Mouse (Mus musculus): ENCODE measurements at regions not wholly inside any gene's neighbourhood (a gene's known extent, or its start where the extent isn't known, plus 50 kb on each side); places are given as distances from the start of the nearest gene placed in this dataset.

DNA sequence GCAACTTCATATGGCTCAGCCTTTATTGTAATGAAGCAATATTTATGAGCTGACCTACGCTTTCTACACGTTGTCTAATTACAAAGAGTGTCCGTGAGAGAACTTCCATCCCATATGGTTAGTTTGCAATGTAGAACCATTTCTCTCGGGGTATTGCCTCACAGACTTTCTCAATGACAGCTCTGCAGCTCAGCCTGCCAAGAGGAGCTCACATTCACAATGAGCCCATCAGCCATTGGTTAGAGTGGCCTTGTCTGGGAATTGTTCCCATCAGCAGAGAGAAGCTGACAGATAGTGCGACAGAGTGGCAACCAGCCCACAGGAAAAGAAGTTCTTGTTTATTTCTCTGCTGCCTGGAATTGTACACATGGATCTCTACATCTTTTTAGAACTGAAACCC lies 409.7 kb downstream of the Zfp704 start:
- no peak for ATAC-seq (ENCODE audit: poor library complexity, severe bottlenecking)

DNA sequence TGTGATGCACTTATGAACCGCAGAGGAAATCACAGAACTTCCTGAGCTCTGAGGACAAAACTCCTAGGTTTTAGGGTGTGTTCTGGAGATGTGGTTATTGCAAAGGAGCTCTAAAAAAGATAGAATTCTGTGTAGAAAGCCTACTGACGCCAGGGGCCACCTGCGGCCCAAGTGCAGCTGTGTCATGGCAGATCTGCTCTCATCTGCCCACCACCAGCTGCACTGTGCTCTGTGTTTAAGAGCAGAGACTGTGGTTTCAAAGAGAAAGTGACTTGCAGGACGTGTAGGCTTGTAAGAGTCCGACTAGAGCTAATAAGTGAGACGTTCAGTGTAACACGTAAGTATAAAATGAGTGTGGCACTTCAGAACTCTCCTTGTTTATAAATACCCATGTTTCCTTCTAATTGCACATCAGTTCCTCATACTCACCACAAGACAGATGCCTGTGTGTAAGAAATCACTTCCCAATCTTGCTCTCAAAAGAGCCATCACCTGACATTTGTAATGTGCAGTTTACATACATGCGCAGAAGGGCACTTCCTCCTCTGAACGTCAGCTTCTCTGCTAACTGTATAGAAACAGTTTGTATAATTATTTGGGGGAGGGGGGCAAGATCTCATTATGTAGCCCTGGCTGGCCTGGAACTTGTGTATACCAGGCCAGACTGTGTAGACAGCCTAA lies 411.1 kb downstream of the Zfp704 start:
- ATAC-seq (ENCODE audit: poor library complexity, severe bottlenecking), result peak; percentile 93

DNA sequence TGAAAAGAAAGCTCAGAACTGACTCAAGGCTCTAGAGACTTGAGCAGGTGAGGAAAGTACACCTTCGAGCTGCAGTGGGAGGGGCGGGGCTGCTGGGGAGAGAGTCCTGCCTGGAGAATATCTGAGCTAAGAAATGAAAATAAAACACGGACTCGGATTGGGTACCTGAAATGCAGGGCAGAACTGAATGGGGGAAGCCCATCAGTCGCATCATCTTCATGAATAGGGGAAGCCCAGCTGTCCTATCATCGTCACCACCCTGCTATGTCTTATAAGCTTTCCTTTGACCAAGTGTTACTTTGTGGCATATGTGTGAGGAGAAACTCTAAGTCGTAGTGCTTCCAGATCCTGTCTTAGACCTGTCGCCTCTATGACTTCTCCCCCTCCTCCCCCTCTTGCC lies 414.1 kb downstream of the Zfp704 start:
- no peak for ATAC-seq (ENCODE audit: poor library complexity, severe bottlenecking)

DNA sequence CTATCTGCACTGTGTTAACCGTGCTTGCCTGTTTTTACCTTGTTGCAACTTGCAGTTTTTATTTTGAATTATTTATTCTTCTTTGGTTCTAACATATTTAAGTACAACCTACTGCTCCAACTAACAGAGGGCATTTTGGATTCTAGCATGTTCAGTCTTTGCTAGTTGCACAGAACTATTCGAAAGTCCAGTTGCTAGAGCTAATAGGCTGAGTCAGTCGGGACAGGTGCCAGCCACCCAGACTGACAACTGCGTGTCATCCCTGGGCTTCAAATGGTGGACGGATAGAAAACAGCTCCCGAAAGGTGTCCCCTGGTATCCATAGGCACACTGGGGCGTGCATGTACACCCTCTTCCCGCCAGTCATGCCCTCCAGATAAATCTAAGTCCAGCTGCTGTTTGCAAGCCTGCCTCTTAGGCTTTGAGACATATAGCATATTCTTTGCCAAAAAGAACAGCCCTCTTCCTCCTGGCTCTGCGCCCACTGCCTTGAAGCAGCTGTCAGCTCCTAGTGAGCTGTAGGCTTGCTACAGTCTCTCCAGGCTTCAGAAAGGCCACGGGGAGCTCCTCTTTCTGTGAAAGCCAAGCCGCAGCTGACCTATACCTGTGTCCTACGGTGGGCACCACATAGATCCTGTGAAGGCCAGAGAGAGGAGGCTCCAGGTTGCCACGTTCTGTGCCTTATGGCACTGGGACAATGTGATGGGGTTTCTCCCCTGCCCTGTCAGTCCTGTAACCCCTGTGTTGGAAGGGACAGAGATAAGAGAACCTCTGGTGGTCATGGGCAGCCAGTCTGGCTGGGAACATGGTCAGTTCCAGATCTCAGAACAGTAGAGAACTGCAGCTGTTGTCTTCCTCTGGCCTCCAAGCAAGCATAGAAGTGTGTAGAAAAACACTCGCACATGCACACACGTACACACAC lies 420.3 kb downstream of the Zfp704 start:
- ATAC-seq (ENCODE audit: poor library complexity, severe bottlenecking), result no peak

DNA sequence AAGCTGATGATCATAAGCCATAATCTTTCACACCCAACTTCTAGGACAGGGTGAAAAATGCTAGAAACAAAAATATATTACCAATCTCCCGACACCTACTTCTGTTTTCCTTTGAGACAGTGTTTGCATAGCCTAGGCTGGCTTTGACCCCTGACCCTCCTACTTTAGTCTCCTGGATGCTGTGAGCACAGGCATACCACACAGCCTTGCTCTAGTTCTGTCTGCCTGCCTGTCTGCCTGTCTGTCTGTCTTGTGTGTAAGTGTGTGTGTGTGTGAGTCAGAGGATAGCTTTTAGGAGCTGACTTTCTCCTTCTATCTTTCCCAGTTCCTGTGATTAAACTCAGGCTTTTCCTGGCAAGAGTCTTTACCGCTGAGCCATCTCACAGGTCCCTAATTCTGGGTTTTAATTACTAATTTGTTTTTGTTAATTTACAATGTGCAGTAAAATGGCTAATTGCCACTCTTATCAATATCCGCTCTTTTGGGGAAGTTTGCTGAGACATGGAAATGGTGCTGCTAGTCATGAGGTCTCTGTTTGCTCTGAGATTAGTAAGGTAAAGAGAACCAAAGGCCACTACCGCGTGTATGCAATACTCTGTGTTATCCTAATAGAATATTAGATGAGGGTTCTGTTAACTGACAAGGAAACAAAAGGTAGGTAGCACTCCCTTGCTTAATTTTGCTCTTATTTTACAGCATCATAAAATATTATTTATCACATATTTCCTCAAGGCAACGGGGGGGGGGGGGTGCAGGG lies 423.3 kb downstream of the Zfp704 start:
- no peak for ATAC-seq (ENCODE audit: poor library complexity, severe bottlenecking)

DNA sequence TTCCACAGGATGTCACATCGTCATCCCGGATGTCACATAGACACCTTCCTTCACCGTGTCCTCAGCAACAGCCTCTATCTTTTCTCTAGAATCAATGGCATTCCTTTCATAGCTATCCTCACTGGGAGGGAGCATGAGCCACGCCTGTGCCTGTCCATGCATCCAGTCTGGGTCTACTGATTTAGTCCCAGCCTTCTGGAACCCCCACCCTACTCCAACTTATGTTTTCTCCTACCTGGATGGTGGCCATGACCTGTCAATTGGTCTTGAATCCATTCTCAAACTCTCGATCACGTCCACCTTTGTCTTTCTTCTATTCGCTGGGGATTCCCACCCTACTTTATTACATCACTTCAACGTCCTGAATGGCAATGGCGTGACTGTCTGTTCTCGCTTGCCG lies 428.3 kb downstream of the Zfp704 start:
- no peak for ATAC-seq (ENCODE audit: poor library complexity, severe bottlenecking)

DNA sequence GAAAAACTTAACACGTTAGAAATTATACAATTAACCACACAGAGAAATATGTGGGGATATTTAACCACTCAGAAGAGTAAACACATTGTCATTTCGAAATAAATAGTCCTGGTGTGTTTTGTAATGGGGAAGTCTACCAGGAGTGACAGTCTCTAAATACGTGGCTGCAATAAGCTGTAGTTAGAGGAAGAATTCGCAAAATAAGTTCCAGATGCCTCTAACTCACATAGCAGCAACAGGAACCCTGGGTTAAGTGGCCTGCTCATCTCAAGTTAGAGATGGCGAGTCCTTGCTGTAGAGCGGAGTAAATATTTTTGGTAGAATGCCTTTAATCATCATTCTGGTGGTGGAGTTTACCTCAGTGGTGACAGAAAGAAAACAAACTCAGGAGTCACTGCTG lies 430.2 kb downstream of the Zfp704 start:
- peak; percentile 80 for ATAC-seq (ENCODE audit: poor library complexity, severe bottlenecking)

DNA sequence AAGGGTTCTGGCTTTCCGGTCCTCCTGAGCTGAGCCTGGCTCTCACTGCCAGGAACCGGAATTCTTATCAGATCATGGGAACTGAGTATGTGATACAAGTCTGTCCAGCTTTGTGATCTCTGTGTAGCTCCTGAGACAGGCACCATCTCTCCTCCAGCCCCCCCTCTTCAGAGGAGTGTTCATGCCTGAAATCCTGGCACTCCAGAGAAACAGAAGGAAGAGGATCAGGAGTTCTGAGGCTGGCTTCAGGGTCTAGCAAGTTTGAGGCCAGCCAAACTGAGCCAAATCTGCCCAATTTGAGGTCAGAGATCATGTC lies 435.4 kb downstream of the Zfp704 start:
- no peak for ATAC-seq (ENCODE audit: poor library complexity, severe bottlenecking)

DNA sequence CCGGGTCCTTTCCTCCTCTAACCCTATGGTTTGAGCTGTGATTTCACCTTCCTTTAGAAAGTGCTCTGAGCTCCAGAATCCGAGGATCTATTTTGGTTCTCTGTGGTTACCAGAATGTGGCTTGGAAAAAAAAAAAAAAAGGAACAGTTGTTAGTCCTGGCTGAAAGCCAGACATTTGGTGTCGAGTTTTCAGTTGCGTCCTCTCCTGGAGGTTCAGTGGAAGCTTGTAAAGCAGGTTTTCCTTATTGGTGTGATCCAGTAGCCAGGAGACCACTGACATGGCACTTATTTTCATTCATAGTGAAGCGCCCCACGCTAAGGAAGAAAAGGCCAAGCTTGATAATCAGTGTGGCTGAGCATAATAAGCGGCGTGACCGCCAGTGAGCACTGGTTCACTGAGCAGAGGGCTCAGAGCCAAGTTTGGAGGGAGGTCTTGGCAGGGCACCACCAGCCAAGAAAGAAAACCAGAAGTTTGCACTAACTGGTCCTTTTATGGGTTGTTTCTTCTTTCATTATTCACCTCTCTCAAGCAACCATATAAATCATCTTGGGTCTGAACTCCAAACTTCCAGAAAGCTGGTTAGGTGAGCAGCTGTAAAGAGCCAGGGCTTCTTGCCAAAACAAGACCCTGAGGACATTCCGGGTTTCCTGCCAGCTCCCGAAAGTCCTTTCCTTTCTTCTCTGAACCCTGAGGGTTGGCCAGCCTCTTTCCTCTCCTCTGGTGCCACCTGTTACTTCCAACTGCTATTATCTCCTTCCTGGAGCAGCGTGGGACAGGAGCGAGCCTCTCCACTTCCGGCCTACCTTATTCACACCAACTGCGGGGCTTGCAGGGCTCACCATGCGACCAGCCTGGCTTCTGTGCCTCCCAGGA lies 436.0 kb downstream of the Zfp704 start:
- peak; percentile 27; the same call in 1 of the 2 replicates for ATAC-seq (ENCODE audit: poor library complexity, severe bottlenecking)

DNA sequence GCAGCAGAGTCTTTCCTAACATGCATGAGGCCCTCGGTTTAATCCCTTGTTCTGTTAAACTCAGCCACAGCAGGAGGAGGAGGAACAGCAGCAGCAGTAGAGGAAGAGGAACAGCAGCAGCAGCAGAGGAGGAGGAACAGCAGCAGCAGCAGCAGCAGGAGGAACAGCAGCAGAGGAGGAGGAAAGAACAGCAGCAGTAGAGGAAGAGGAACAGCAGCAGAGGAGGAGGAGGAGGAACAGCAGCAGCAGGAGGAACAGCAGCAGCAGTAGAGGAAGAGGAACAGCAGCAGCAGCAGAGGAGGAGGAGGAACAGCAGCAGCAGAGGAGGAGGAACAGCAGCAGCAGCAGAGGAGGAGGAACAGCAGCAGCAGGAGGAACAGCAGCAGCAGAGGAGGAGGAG lies 437.9 kb downstream of the Zfp704 start:
- ATAC-seq (ENCODE audit: poor library complexity, severe bottlenecking), result peak; percentile 63

DNA sequence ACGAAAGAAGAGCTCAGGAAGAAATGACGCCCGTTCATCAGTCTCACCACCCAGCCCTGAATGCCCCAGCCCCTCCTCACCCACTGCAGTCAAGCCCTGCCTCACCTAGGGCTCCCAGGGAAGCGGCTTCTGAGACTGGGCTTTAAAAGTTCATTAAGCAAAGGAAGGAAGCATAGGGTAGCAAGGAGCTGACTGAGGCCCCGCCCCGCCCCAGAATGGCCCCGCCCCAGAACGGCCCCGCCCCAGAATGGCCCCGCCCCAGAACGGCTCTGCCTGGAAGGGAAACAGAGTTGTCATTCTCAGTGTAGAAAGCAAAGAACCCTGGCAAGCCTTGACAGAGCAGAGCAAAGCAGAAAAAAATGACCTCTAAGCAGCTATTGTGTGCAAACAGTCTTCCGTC lies 440.9 kb downstream of the Zfp704 start:
- no peak for ATAC-seq (ENCODE audit: poor library complexity, severe bottlenecking)

DNA sequence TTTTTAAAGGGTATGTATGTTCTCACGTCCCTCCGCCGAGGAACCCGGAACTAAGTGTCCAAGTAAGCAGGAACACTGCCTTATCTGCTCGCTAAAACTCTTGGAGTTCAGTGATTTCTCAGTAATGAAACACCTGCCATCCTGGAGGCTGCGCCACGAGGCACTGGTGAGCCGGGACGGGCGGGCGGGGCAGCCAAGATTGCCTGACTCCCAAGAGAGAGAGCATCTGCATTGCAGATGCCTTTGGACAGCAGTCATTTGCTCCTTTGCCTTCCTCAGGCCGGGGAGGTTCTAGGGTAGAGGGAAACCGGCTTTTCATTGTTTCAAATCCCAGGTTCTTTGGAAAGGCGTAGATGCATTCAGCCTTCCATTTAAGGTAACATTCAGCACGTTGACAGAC lies 450.8 kb downstream of the Zfp704 start:
- no peak for ATAC-seq (ENCODE audit: poor library complexity, severe bottlenecking)

DNA sequence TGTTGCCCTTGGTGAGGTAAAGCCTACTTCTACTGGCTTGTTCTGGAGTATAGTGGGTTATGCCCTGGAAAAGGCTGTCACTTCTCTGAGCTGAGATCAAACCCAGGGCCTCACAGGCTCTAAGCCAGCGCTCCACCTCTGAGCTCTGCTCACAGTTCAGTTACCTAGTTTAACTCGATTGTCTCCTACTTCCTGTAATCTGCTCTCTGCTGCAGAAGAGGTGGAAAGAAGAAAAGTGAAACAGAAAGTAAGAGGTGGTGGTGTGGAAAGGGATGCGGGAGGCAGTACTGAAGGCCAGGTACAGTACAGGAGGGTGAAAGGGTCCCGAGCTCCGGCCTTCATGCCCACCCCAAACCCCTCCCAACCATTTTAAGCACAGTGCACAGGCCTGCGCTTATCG lies 455.7 kb downstream of the Zfp704 start:
- ATAC-seq (ENCODE audit: poor library complexity, severe bottlenecking), result peak; percentile 90

DNA sequence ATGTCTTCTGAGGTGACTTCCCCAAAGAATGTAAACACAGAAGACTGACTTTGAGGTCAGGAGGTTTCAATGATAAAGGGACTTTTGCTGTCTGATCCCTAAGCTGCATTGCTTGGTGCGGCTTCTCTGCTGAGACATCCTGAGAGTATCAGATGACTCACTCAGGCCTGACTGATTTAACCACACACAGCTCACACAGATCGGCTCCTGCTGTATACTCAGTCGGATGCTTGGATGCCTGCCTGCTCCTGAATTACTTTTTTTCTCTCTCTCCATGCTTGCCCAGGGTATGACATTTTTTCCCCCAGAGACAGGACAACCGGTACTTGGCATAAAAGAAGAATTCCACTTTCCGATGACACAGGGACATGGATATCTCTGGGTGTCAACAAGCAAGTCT lies 456.2 kb downstream of the Zfp704 start:
- 0 out of 2 replicates have a peak, but pooled peaks have one; percentile 20 for ATAC-seq (ENCODE audit: poor library complexity, severe bottlenecking)

DNA sequence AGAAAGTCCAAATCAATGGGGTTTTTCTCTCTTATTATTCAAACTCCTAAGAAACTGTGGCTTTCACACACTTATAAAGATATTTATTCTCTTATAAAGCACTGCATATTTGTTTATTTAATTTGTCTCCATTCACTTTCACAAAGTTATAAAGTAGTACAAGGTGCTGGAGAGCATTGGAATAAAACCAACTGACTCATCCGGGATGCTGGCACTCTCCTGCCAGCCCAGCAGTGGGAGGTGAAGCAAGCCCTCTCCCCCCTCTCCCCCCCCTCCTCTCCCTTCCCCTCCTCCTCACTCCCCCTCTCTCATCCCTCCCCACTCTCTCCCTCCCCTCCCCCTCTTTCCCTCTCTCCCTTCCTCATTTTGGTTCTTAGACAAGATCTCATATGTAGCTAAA lies 457.6 kb downstream of the Zfp704 start:
- ATAC-seq (ENCODE audit: poor library complexity, severe bottlenecking), result no peak

DNA sequence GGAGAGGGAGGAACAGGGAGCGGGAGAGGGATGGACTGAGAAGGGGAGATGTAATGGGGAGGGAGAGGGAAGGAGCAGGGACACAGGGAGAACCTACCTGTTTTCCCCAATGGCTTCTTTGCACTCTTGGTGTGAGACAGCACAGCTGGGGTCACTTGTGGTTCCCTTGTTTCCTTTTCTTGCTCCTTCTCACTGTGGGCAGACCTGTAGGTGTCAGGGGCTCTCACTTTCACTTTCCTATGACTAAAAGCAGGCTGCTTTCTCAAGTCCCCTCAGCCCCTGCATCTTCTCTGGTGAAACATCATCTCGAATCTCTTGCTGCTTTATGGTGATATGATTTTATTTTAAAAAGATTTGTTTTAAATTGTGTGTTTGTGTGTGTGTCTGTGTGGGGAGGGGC lies 458.3 kb downstream of the Zfp704 start:
- peak; percentile 49 for ATAC-seq (ENCODE audit: poor library complexity, severe bottlenecking)

DNA sequence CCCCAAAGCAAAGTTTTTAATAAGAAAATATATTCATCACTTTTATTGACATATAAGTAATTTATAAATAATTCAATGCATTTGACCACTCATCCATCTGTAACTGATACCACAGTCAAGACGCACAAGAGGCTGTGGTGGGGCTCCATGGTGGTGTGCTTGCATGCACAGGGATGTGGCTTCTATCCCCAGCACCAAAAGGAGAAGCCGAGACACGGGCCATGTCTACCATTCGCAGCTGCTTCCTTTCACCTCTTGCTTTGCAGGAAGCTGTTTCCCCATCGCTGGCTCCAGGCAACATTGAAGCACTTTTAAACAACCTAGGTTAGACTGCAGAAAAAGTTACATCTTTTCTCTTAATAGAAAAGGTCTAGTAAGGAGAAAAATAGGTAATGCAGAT lies 461.3 kb downstream of the Zfp704 start:
- ATAC-seq (ENCODE audit: poor library complexity, severe bottlenecking), result peak; percentile 85

DNA sequence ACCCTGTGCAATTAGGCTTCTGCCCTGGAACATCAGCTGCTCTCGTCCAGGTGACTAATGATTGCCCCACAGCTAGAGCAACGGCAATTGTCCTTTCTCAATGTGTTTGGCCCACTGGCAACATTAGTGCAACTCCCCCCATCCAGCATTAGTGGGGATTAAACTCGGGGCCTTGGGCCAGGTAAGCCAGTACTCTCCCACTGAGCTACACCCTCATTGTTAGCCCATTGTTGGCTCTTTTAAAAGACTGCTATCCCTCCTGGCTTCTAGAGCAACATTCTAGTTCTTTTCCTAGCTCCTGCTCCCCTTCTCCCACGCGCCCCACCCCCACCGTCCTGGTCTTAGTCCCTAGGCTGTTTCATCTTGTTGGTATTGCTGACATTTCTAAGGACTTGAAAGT lies 463.4 kb downstream of the Zfp704 start:
- no peak for ATAC-seq (ENCODE audit: poor library complexity, severe bottlenecking)

DNA sequence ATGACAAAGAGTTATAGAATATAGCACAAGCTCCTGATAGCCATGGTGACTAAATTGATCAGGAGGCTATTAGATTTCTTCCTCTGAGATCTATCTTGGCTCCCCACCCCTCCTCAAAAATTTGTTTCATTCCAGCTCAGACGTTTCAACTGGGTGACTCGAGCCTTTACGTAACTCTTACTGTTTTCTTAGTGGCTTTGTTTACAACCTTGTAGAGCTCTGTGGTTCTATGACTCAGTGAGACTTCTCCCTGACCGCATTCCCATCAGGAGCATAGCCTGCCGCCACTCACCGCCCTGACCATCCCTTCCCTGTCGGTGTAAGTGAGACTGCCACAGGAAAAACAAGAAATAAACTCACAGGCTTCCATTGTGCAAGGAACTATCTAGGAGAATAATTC lies 464.3 kb downstream of the Zfp704 start:
- ATAC-seq (ENCODE audit: poor library complexity, severe bottlenecking), result no peak

DNA sequence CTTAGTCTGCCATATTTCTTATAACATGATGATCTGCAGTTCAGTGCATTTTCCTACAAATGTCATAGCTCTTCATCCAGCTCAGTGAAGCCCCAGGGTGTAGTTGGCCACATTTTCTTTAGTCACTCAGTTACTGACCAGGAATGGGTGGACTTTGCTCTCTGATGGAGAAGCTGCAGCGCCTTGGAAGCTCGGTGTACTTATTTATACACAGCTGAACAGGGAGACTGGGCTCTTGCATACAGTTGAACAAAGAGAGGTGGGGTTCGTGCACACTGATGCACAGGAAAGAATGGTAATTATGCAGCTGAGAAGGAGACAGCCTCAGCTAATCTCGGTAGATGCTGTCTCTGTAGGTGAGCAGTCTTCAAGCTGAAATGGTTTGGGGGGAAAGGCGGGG lies 468.0 kb downstream of the Zfp704 start:
- no peak for ATAC-seq (ENCODE audit: poor library complexity, severe bottlenecking)
